Mouse (Mus musculus) myocyte (in vitro differentiated cells): ENCODE data around the gene Slc16a12. TPM values are rescaled to one million over a fixed set of nuclear protein-coding genes. Genes with fewer than 3 reads are reported as not detected.

Source experiments
- H3K27me3 ChIP-seq: one replicate; pipeline ENCODE4 v1.6.1; 2011; ENCODE audit not compliant: control insufficient read depth, insufficient read depth, insufficient read length
- H3K36me3 ChIP-seq: one replicate; pipeline ENCODE4 v1.6.1; 2011; ENCODE audit not compliant: control insufficient read depth, insufficient read depth
- H3K4me2 ChIP-seq: one replicate; pipeline ENCODE4 v1.6.1; 2011; ENCODE audit warnings: low read depth, control low read depth
- H3K4me3 ChIP-seq: one replicate; pipeline ENCODE4 v1.5.1; 2011; ENCODE audit warnings: mild to moderate bottlenecking, control low read depth, moderate library complexity
- H3K79me2 ChIP-seq: one replicate; pipeline ENCODE4 v1.6.1; 2011; ENCODE audit not compliant: control insufficient read depth, insufficient read depth
- H3ac ChIP-seq: one replicate; pipeline ENCODE4 v1.6.1; 2011; ENCODE audit not compliant: control insufficient read depth, insufficient read length
- CEBPB ChIP-seq: IDR thresholded peaks from 2 replicates; pipeline ENCODE4 v1.6.1; 2011; ENCODE audit warnings: mild to moderate bottlenecking, moderate library complexity; ENCODE audit not compliant: poor library complexity, insufficient read depth, severe bottlenecking
- E2F4 ChIP-seq: IDR thresholded peaks from one replicate; pipeline ENCODE4 v1.6.1; 2011; ENCODE audit warnings: mild to moderate bottlenecking, control low read depth, moderate library complexity; ENCODE audit not compliant: insufficient read depth
- MAX ChIP-seq: IDR thresholded peaks from one replicate; pipeline ENCODE4 v1.6.1; 2011; ENCODE audit warnings: low read depth, mild to moderate bottlenecking, control low read depth
- MYOD1 ChIP-seq, 3 experiments: IDR thresholded peaks; one replicate each; pipeline ENCODE4 v1.6.1; 2011; ENCODE audit warnings: control low read depth in 2 of 3, low read depth in 2 of 3, mild to moderate bottlenecking in 2 of 3, moderate library complexity in 1 of 3; ENCODE audit not compliant: insufficient read length in 2 of 3, control insufficient read depth in 1 of 3
- MYOG ChIP-seq, 3 experiments: IDR thresholded peaks; one replicate each; pipeline ENCODE4 v1.6.1; 2011; ENCODE audit warnings: control low read depth in 2 of 3, low read depth in 2 of 3, mild to moderate bottlenecking in 2 of 3; ENCODE audit not compliant: insufficient read length in 2 of 3, control insufficient read depth in 1 of 3, insufficient read depth in 1 of 3
- POLR2A ChIP-seq: IDR thresholded peaks from one replicate; pipeline ENCODE4 v1.6.1; 2011; ENCODE audit warnings: low read depth, mild to moderate bottlenecking, control low read depth, moderate library complexity; ENCODE audit not compliant: insufficient read length
- POLR2AphosphoS2 ChIP-seq: IDR thresholded peaks from one replicate; pipeline ENCODE4 v1.6.1; 2011; ENCODE audit warnings: low read depth, control low read depth; ENCODE audit not compliant: insufficient read length
- REST ChIP-seq: IDR thresholded peaks from one replicate; pipeline ENCODE4 v1.6.1; 2011; ENCODE audit warnings: mild to moderate bottlenecking, control low read depth, moderate library complexity; ENCODE audit not compliant: insufficient read depth, insufficient read length
- SRF ChIP-seq: IDR thresholded peaks from one replicate; pipeline ENCODE4 v1.6.1; 2011; ENCODE audit warnings: low read depth; ENCODE audit not compliant: control insufficient read depth, insufficient read length
- TCF12 ChIP-seq: IDR thresholded peaks from one replicate; pipeline ENCODE4 v1.6.1; 2011; ENCODE audit warnings: mild to moderate bottlenecking, control low read depth; ENCODE audit not compliant: poor library complexity, insufficient read depth, severe bottlenecking
- TCF3 ChIP-seq: IDR thresholded peaks from one replicate; pipeline ENCODE4 v1.6.1; 2011; ENCODE audit warnings: low read depth, control low read depth; ENCODE audit not compliant: insufficient read length
- USF1 ChIP-seq: IDR thresholded peaks from one replicate; pipeline ENCODE4 v1.6.1; 2011; ENCODE audit warnings: low read depth, mild to moderate bottlenecking, control low read depth, moderate library complexity
- polyA plus RNA-seq: library from polyadenylated mRNA; unstranded; fragments of >200 nt; fragmentation: generic; extraction: Trizol; gene quantifications from one replicate; pipeline ENCODE4 v1.2.1, GENCODE M21; 2012; ENCODE audit warnings: missing spikeins

Slc16a12 gene
- polyA plus RNA-seq, 1 experiment: 0.04 TPM

GRCm38 (mm10) chr19:34730584-34730983 is 16.5 kb downstream of the Slc16a12 start:
- peak overlapping the region; percentile 10 for H3K4me2 ChIP-seq
- no peaks in the 10 kb centered on the region for H3K36me3 ChIP-seq
- TF ChIP-seq MYOD1 (IDR thresholded peaks at IDR 0.05; ENCODE audit: control insufficient read depth in 1 of 3, insufficient read length in 2 of 3, low read depth in 2 of 3) (peak in 2 of 3 experiments; percentile 47 to 62), TCF3 (no peak), POLR2A (no peak), MYOG (IDR thresholded peaks at IDR 0.05; ENCODE audit: control insufficient read depth in 1 of 3, insufficient read depth in 1 of 3, insufficient read length in 2 of 3, low read depth in 2 of 3) (peak in 1 of 3 experiments; percentile 11), USF1 (no peak), SRF (no peak), E2F4 (no peak), CEBPB (no peak)
- H3K79me2 ChIP-seq: no peaks in the 10 kb centered on the region
- H3ac ChIP-seq: no peak overlapping the region
- no peaks in the 10 kb centered on the region for H3K27me3 ChIP-seq
- no peak overlapping the region for H3K4me3 ChIP-seq

- no peak overlapping the region for H3ac ChIP-seq
- H3K4me3 ChIP-seq: no peak overlapping the region
- H3K27me3 ChIP-seq: no peaks in the 10 kb centered on the region
- no peaks in the 10 kb centered on the region for H3K36me3 ChIP-seq
- H3K79me2 ChIP-seq: no peaks in the 10 kb centered on the region
- H3K4me2 ChIP-seq: no peak overlapping the region
- TF ChIP-seq CEBPB (no peak), SRF (no peak), E2F4 (no peak), MAX (no peak), TCF12 (no peak), REST (no peak), MYOD1 (IDR thresholded peaks at IDR 0.05; ENCODE audit: control insufficient read depth in 1 of 3, insufficient read length in 2 of 3, low read depth in 2 of 3) (no peak), TCF3 (no peak), MYOG (IDR thresholded peaks at IDR 0.05; ENCODE audit: control insufficient read depth in 1 of 3, insufficient read depth in 1 of 3, insufficient read length in 2 of 3, low read depth in 2 of 3) (no peak), POLR2AphosphoS2 (no peak), POLR2A (no peak), USF1 (no peak)
These were observed 17.6 kb downstream of the Slc16a12 start for GRCm38 (mm10) chr19:34729505-34729904.

- Histone ChIP-seq H3K4me2 (no peak overlapping the region), H3ac (no peak overlapping the region), H3K4me3 (no peak overlapping the region), H3K79me2 (no peaks in the 10 kb centered on the region), H3K27me3 (no peaks in the 10 kb centered on the region), H3K36me3 (no peaks in the 10 kb centered on the region)
- TF ChIP-seq SRF (no peak), MYOD1 (IDR thresholded peaks at IDR 0.05; ENCODE audit: control insufficient read depth in 1 of 3, insufficient read length in 2 of 3, low read depth in 2 of 3) (no peak)
These were observed 20.7 kb downstream of the Slc16a12 start for GRCm38 (mm10) chr19:34726254-34726962.

- Histone ChIP-seq H3K36me3 (no peaks in the 10 kb centered on the region), H3K4me2 (no peak overlapping the region), H3K27me3 (no peaks in the 10 kb centered on the region), H3K79me2 (no peaks in the 10 kb centered on the region), H3K4me3 (no peak overlapping the region), H3ac (no peak overlapping the region)
- TF ChIP-seq TCF3 (no peak), TCF12 (no peak), REST (no peak), MYOG (IDR thresholded peaks at IDR 0.05; ENCODE audit: control insufficient read depth in 1 of 3, insufficient read depth in 1 of 3, insufficient read length in 2 of 3, low read depth in 2 of 3) (no peak), POLR2AphosphoS2 (no peak), POLR2A (no peak), MYOD1 (IDR thresholded peaks at IDR 0.05; ENCODE audit: control insufficient read depth in 1 of 3, insufficient read length in 2 of 3, low read depth in 2 of 3) (no peak), SRF (no peak)
These were observed 21.7 kb downstream of the Slc16a12 start for GRCm38 (mm10) chr19:34725418-34725817.

- Histone ChIP-seq H3K27me3 (no peaks in the 10 kb centered on the region), H3K4me2 (no peak overlapping the region), H3K4me3 (no peak overlapping the region), H3K36me3 (no peaks in the 10 kb centered on the region), H3ac (no peak overlapping the region), H3K79me2 (no peaks in the 10 kb centered on the region)
- no peak for TF ChIP-seq TCF12
- TF ChIP-seq MYOD1 (IDR thresholded peaks at IDR 0.05; ENCODE audit: control insufficient read depth in 1 of 3, insufficient read length in 2 of 3, low read depth in 2 of 3): no peak
- TF ChIP-seq CEBPB: no peak
These were observed 22.5 kb downstream of the Slc16a12 start for GRCm38 (mm10) chr19:34724598-34724997.
